Mouse (Mus musculus) liver, adult 2 months (tissue): Measurements from ENCODE around the gene Mylk4.

Experiments
- CTCF ChIP-seq: fragments of 200-500 bp; IDR thresholded peaks from 2 replicates; pipeline ENCODE4 v1.5.1; 2011; ENCODE audit warnings: low read depth, low read length, control low read depth
- POLR2A ChIP-seq: fragments of 200-500 bp; IDR thresholded peaks from 2 replicates; pipeline ENCODE4 v1.6.1; 2011; ENCODE audit warnings: low read length, control low read depth; ENCODE audit not compliant: insufficient read depth; ENCODE audit errors: extremely low read depth

GRCm38 (mm10) chr13:32819926-32820325 lies 36.2 kb upstream of the Mylk4 start:
- TF ChIP-seq POLR2A (no peak), CTCF (no peak)
